Mouse (Mus musculus): ENCODE data around the gene Renbp.

Gene Renbp

GRCm38 (mm10) chrX:73921285-73921822, 9.3 kb downstream of the Renbp start:
- DNase-seq (ENCODE audit: low read depth): no peak

GRCm38 (mm10) chrX:73918631-73919030, 12.0 kb downstream of the Renbp start:
- DNase-seq (ENCODE audit: low read depth): no peak

DNA sequence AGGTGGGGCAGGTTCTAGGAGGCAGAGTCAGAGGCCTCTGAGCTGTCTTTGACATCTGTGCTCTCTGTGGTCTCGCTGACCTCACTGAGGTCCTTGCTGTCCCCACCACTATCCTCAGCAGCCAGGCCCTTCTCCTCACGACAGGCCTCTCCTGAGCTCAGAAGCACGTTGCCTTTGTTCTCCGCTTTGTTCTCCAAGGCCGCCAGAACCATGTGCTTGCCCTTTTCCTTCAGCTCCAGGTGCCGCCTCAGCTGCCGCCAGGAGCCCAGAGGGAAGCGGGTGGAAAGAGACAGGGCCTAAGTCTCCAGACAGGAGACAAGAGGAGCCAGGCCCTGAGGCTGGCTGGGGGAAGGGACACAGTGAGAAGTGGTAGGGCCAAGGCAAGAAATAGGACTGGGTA, 13.7 kb downstream of the Renbp start:
- no peak for DNase-seq (ENCODE audit: low read depth)

- peak; percentile 95 for DNase-seq (ENCODE audit: low read depth)
Measured at GRCm38 (mm10) chrX:73914827-73915703, 15.6 kb downstream of the Renbp start.

DNA sequence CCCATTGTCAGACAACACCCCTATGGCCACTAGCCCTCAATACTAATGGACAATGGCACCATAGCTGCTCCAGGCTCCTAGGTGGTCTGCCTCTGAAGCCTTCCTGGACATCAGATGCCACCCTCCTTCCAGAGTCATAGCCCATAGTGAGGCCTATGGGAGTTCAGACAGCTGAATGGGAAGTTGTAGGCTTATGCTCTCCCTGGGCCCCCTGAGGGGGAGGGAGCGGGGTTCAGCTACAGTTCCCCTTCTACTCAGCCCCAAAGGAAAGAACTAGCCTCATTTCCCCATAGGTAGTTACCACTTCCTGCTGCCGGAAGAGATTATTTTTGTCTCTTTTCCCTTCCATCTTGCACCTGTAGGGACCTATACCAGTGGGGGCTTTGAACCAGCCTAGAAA, 19.1 kb downstream of the Renbp start:
- peak; percentile 72 for DNase-seq (ENCODE audit: low read depth)

DNA sequence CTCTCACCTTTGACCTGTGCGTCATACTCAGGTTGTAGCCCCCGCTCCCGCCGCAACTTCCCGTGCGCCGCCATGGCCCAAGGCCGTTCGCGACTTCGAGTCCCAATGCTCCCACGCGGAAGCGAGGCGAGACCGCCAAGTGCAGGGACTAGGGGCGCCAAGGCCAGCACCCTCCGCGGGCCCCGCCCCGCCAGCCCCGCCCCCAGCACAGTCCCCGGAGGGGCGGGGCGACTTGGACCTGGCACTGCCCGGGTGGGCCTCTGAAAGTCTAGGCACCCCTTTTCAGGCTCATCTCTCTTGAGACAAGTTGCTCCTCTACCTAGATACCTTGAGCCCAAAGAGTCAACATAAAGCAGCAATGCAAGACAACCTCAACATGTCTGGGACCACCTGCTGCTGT, 19.5 kb downstream of the Renbp start:
- peak; percentile 60 for DNase-seq (ENCODE audit: low read depth)

- DNase-seq (ENCODE audit: low read depth): peak; percentile 29
Measured at GRCm38 (mm10) chrX:73910451-73910850, 20.2 kb downstream of the Renbp start.

DNA sequence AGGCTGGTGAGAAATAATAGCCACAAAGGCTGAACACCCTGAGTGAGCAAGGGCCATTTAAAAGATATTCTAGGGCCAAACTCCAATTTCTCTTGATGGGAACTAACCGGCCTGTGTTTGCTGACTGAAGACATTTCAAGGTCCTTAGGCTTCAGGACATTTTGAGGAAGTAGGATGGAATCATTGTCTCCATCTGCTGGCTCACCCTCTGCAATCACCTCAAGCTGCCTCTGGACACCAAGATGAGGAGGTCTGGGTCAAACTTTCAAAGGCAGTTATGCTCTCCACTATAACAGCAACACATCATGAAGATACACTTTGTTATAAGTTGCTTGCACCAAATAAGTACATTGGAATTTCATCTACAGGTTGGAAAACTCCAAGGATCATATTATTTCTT, 20.6 kb downstream of the Renbp start:
- no peak for DNase-seq (ENCODE audit: low read depth)

DNA sequence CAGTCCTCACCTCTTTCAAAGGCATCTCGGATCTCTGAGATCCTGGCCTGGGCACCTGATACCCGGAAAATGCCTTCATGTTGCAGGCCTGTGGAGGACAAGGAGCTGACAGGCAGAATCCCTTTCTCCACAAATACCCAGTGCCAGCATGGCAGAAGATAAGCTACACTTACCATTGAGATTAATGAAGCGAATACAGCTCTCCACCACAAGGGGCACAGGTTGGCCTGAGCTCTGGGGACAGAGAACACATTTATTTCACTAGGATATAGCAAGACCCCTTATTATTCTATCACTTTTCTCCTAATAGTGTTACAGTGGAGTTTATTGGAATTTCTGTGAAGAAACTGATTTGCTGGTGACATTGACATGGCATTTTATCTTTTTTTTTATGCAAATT, 32.7 kb downstream of the Renbp start:
- no peak for DNase-seq (ENCODE audit: low read depth)

DNA sequence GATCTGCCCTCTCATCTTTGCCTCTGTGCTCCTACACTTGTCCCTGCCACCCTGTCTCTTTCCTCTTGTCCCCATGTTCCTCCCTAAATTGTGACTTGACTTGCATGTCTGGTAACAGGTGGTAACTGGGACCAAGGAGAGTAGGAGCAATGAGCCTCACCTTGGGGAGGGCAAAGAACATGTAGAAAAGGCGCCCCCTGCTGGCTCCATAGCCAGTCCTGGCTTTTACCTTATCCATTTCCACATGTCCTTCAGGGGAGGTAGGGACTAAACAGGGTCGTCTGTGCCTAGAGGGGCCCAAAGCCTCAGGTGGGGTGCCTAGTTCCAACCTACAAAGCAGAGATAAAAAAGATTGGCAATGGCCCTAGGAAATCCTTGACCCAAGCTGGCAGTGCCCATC, 34.9 kb downstream of the Renbp start, which contains the start of gene L1cam:
L1cam (minus strand) TSS at position 387 of the 400 bp plus-strand sequence.
- peak; percentile 69 for DNase-seq (ENCODE audit: low read depth)

DNA sequence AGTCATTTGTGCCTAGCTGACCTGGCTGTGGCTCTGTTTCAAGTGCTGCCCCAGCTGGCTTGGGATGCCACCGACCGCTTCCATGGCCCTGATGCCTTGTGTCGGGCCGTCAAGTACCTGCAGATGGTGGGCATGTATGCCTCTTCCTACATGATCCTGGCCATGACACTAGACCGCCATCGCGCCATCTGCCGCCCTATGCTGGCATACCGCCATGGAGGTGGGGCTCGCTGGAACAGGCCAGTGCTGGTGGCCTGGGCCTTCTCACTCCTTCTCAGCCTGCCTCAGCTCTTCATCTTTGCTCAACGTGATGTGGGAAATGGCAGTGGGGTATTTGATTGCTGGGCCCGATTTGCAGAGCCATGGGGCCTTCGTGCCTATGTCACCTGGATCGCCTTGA, 37.8 kb downstream of the Renbp start:
- no peak for DNase-seq (ENCODE audit: low read depth)

GRCm38 (mm10) chrX:73891551-73892152, 39.0 kb downstream of the Renbp start, which contains the start of gene Avpr2:
Avpr2 (plus strand) TSS chrX:73892102.
- no peak for DNase-seq (ENCODE audit: low read depth)

DNA sequence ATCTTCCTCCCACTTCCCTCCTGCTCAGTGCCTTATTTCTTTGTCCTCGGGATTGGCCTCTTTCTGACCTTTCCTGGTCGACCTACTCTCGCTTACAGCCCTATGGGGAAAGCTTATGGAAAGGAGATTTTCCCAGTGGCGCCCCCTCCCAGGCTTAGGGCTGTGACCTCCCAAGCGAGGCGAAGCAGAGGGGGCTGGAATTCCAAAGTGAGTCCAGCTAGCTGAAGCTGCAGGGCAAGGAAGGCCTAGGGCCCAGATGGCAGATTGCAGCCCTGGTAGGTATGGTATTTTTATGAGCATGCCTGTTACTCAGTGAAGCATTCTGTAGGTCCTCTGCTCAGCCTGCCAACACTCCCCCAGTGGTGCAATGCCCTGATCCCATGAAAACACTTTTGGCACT, 49.2 kb downstream of the Renbp start:
- DNase-seq (ENCODE audit: low read depth): no peak

DNA sequence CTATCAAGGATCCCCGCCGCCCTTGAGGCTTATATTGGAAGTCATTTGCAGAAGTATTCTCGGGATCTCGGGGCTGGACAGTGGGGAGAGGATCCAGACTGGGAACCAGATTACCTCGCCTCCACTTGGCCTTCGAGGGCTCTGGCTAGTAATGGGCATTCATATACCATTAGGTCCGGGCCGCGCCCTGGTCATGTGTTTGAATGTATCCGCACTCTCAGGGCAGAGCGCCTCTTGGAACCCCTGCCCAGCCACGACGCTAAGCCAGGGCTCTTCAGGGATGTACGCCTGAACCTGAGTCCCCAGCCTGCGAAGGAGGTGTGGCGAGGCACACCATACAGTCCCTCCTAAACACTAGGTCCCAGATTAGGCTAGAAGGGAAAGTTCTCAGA, 49.6 kb downstream of the Renbp start:
- DNase-seq (ENCODE audit: low read depth): no peak

GRCm38 (mm10) chrX:73880194-73881035, 50.2 kb downstream of the Renbp start:
- DNase-seq (ENCODE audit: low read depth): peak; percentile 77

- no peak for DNase-seq (ENCODE audit: low read depth)
Measured at GRCm38 (mm10) chrX:73877014-73877413, 53.6 kb downstream of the Renbp start.

DNA sequence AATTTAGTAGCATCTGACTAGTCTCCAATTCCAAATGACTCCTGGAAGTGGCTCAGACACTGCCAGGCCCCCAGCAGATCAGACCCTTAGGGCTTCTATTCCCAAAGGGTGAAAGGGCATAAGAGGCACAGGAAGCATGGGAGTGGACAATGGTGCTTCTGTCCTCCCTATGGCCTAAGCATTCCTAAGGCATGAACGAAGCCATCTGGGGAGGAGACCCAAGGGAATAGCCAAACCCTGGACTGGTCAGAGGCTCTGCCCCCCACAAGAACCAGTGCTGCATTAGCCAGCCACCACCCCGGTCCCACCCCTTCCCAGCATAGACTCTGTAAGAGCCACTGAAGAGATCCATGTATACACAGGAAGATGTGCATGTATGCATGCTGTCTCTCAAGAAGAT, 54.8 kb downstream of the Renbp start:
- DNase-seq (ENCODE audit: low read depth): no peak
